Mouse (Mus musculus): ENCODE measurements around the gene Bsn.

GRCm38 (mm10) chr9:108154814-108155213 is 35.4 kb downstream of the Bsn start:
- TF ChIP-seq EP300 (IDR thresholded peaks at IDR 0.05; ENCODE audit: low read depth), result no peak
- TF ChIP-seq CTCF (IDR thresholded peaks at IDR 0.05; ENCODE audit: low read depth), result no peak

Data from liver, postnatal 0 days (tissue).